Mouse (Mus musculus): ENCODE results near the gene Trim58. TPM values are rescaled to one million over a fixed set of nuclear protein-coding genes. Genes with fewer than 3 reads are reported as not detected.

Trim58 gene
- polyA plus RNA-seq (2014; fragmentation: Nextera tagmentation; extraction: Ambion mirVana) = 0.09 and 0.16 TPM in 2 replicates

- Histone ChIP-seq H3K27me3 (ENCODE audit: control insufficient read depth, insufficient read depth, low read length) (peaks cover 14% of the 10 kb centered on the region; the same call in 1 of the 2 replicates), H3K9ac (replicated peaks; ENCODE audit: low read length) (peak within 1 kb of the TSS; percentile 54; the same call in 1 of the 2 replicates), H3K36me3 (ENCODE audit: control insufficient read depth, insufficient read depth, low read length) (no peaks in the 10 kb centered on the region), H3K4me2 (ENCODE audit: low read length) (peak within 1 kb of the TSS; percentile 94), H3K27ac (replicated peaks; ENCODE audit: low read depth, low read length) (no peak within 1 kb of the TSS), H3K4me3 (replicated peaks; ENCODE audit: low read depth, low read length) (peak within 1 kb of the TSS; percentile 41), H3K4me1 (ENCODE audit: control insufficient read depth, insufficient read depth, low read length) (peaks cover 7% of the 10 kb centered on the region; the same call in 1 of the 2 replicates), H3K9me3 (ENCODE audit: control insufficient read depth, low read length) (no peaks in the 10 kb centered on the region)
- DNase-seq (peak; percentile 45), ATAC-seq (ENCODE audit: low FRiP score, low TSS enrichment) (no peak)
- 4% methylated on average over 34 of the region's 34 CpGs for WGBS
Measured at GRCm38 (mm10) chr11:58640272-58640867, at the start of gene Trim58. Gene Trim58, plus strand, starts transcription at chr11:58640465.

- no peaks in the 10 kb centered on the region for H3K4me1 ChIP-seq (ENCODE audit: control insufficient read depth, insufficient read depth, low read length)
- no peaks in the 10 kb centered on the region for H3K27me3 ChIP-seq (ENCODE audit: control insufficient read depth, insufficient read depth, low read length)
- no peak within 1 kb of the TSS for H3K4me3 ChIP-seq (replicated peaks; ENCODE audit: low read depth, low read length)
- DNase-seq (no peak), ATAC-seq (ENCODE audit: low FRiP score, low TSS enrichment) (no peak)
- WGBS = 87% methylated on average over 6 of the region's 6 CpGs
- H3K4me2 ChIP-seq (ENCODE audit: low read length) = no peak within 1 kb of the TSS
- H3K9me3 ChIP-seq (ENCODE audit: control insufficient read depth, low read length) = no peaks in the 10 kb centered on the region
- H3K36me3 ChIP-seq (ENCODE audit: control insufficient read depth, insufficient read depth, low read length) = no peaks in the 10 kb centered on the region
- no peak within 1 kb of the TSS for H3K27ac ChIP-seq (replicated peaks; ENCODE audit: low read depth, low read length)
- no peak within 1 kb of the TSS for H3K9ac ChIP-seq (replicated peaks; ENCODE audit: low read length)
Measured at GRCm38 (mm10) chr11:58594814-58595213, 45.5 kb upstream of the Trim58 start, which contains the start of gene Olfr324. Gene Olfr324, plus strand, starts transcription at chr11:58595114.

GRCm38 (mm10) chr11:58597837-58598236, 42.4 kb upstream of the Trim58 start:
- Histone ChIP-seq H3K4me2 (ENCODE audit: low read length) (no peak overlapping the region), H3K4me3 (replicated peaks; ENCODE audit: low read depth, low read length) (no peak overlapping the region), H3K27ac (replicated peaks; ENCODE audit: low read depth, low read length) (no peak overlapping the region), H3K9ac (replicated peaks; ENCODE audit: low read length) (no peak overlapping the region), H3K27me3 (ENCODE audit: control insufficient read depth, insufficient read depth, low read length) (no peaks in the 10 kb centered on the region), H3K36me3 (ENCODE audit: control insufficient read depth, insufficient read depth, low read length) (no peaks in the 10 kb centered on the region), H3K4me1 (ENCODE audit: control insufficient read depth, insufficient read depth, low read length) (no peaks in the 10 kb centered on the region), H3K9me3 (ENCODE audit: control insufficient read depth, low read length) (no peaks in the 10 kb centered on the region)
- ATAC-seq (ENCODE audit: low FRiP score, low TSS enrichment) = no peak
- no peak for DNase-seq
- WGBS = 86% methylated on average over 13 of the region's 13 CpGs

GRCm38 (mm10) chr11:58602062-58602461, 38.2 kb upstream of the Trim58 start:
- Histone ChIP-seq H3K36me3 (ENCODE audit: control insufficient read depth, insufficient read depth, low read length) (no peaks in the 10 kb centered on the region), H3K9me3 (ENCODE audit: control insufficient read depth, low read length) (no peaks in the 10 kb centered on the region), H3K27me3 (ENCODE audit: control insufficient read depth, insufficient read depth, low read length) (no peaks in the 10 kb centered on the region), H3K4me2 (ENCODE audit: low read length) (no peak overlapping the region), H3K27ac (replicated peaks; ENCODE audit: low read depth, low read length) (no peak overlapping the region), H3K9ac (replicated peaks; ENCODE audit: low read length) (no peak overlapping the region), H3K4me1 (ENCODE audit: control insufficient read depth, insufficient read depth, low read length) (no peaks in the 10 kb centered on the region), H3K4me3 (replicated peaks; ENCODE audit: low read depth, low read length) (no peak overlapping the region)
- DNase-seq (no peak), ATAC-seq (ENCODE audit: low FRiP score, low TSS enrichment) (no peak)

- 86% methylated on average over 6 of the region's 6 CpGs for WGBS
- H3K4me3 ChIP-seq (replicated peaks; ENCODE audit: low read depth, low read length) = no peak overlapping the region
- ATAC-seq (ENCODE audit: low FRiP score, low TSS enrichment) = no peak
Measured at GRCm38 (mm10) chr11:58602800-58603560, 37.3 kb upstream of the Trim58 start.

GRCm38 (mm10) chr11:58604688-58605087, 35.6 kb upstream of the Trim58 start:
- no peak overlapping the region for H3K9ac ChIP-seq (replicated peaks; ENCODE audit: low read length)
- H3K4me1 ChIP-seq (ENCODE audit: control insufficient read depth, insufficient read depth, low read length) = no peaks in the 10 kb centered on the region
- no peak overlapping the region for H3K4me3 ChIP-seq (replicated peaks; ENCODE audit: low read depth, low read length)
- H3K4me2 ChIP-seq (ENCODE audit: low read length) = no peak overlapping the region
- ATAC-seq (ENCODE audit: low FRiP score, low TSS enrichment) (no peak), DNase-seq (no peak)
- no peaks in the 10 kb centered on the region for H3K36me3 ChIP-seq (ENCODE audit: control insufficient read depth, insufficient read depth, low read length)
- no peaks in the 10 kb centered on the region for H3K9me3 ChIP-seq (ENCODE audit: control insufficient read depth, low read length)
- H3K27me3 ChIP-seq (ENCODE audit: control insufficient read depth, insufficient read depth, low read length) = no peaks in the 10 kb centered on the region
- 73% methylated on average over 2 of the region's 2 CpGs for WGBS
- no peak overlapping the region for H3K27ac ChIP-seq (replicated peaks; ENCODE audit: low read depth, low read length)

More at GRCm38 (mm10) chr11:58602800-58603560, 37.3 kb upstream of the Trim58 start:
- H3K4me2 ChIP-seq (ENCODE audit: low read length) = no peak overlapping the region
- no peak for DNase-seq
- no peaks in the 10 kb centered on the region for H3K36me3 ChIP-seq (ENCODE audit: control insufficient read depth, insufficient read depth, low read length)
- H3K27ac ChIP-seq (replicated peaks; ENCODE audit: low read depth, low read length) = no peak overlapping the region
- H3K4me1 ChIP-seq (ENCODE audit: control insufficient read depth, insufficient read depth, low read length) = no peaks in the 10 kb centered on the region
- H3K27me3 ChIP-seq (ENCODE audit: control insufficient read depth, insufficient read depth, low read length) = no peaks in the 10 kb centered on the region
- no peak overlapping the region for H3K9ac ChIP-seq (replicated peaks; ENCODE audit: low read length)
- no peaks in the 10 kb centered on the region for H3K9me3 ChIP-seq (ENCODE audit: control insufficient read depth, low read length)

GRCm38 (mm10) chr11:58605228-58605627, 35.0 kb upstream of the Trim58 start:
- Histone ChIP-seq H3K9ac (replicated peaks; ENCODE audit: low read length) (no peak overlapping the region), H3K4me1 (ENCODE audit: control insufficient read depth, insufficient read depth, low read length) (no peaks in the 10 kb centered on the region), H3K27ac (replicated peaks; ENCODE audit: low read depth, low read length) (no peak overlapping the region), H3K4me3 (replicated peaks; ENCODE audit: low read depth, low read length) (no peak overlapping the region), H3K27me3 (ENCODE audit: control insufficient read depth, insufficient read depth, low read length) (no peaks in the 10 kb centered on the region), H3K4me2 (ENCODE audit: low read length) (no peak overlapping the region), H3K36me3 (ENCODE audit: control insufficient read depth, insufficient read depth, low read length) (no peaks in the 10 kb centered on the region), H3K9me3 (ENCODE audit: control insufficient read depth, low read length) (no peaks in the 10 kb centered on the region)
- 92% methylated on average over 3 of the region's 3 CpGs for WGBS
- DNase-seq (no peak), ATAC-seq (ENCODE audit: low FRiP score, low TSS enrichment) (no peak)

GRCm38 (mm10) chr11:58606177-58606919, 33.9 kb upstream of the Trim58 start:
- DNase-seq = no peak
- no peak overlapping the region for H3K27ac ChIP-seq (replicated peaks; ENCODE audit: low read depth, low read length)
- no peaks in the 10 kb centered on the region for H3K27me3 ChIP-seq (ENCODE audit: control insufficient read depth, insufficient read depth, low read length)
- H3K9ac ChIP-seq (replicated peaks; ENCODE audit: low read length) = no peak overlapping the region
- H3K36me3 ChIP-seq (ENCODE audit: control insufficient read depth, insufficient read depth, low read length) = no peaks in the 10 kb centered on the region
- no peaks in the 10 kb centered on the region for H3K4me1 ChIP-seq (ENCODE audit: control insufficient read depth, insufficient read depth, low read length)
- no peak for ATAC-seq (ENCODE audit: low FRiP score, low TSS enrichment)
- no peak overlapping the region for H3K4me2 ChIP-seq (ENCODE audit: low read length)
- H3K9me3 ChIP-seq (ENCODE audit: control insufficient read depth, low read length) = no peaks in the 10 kb centered on the region
- no peak overlapping the region for H3K4me3 ChIP-seq (replicated peaks; ENCODE audit: low read depth, low read length)
- 89% methylated on average over 12 of the region's 12 CpGs for WGBS
